Mouse (Mus musculus) liver, embryonic 14.5 days (tissue): ENCODE data around the gene Ankrd10.

Experiments
- CTCF ChIP-seq: IDR thresholded peaks from 2 replicates; pipeline ENCODE4 v1.5.1; 2016; ENCODE audit warnings: antibody characterized with exemption, low read depth, control low read depth
- EP300 ChIP-seq: IDR thresholded peaks from 2 replicates; pipeline ENCODE4 v1.6.1; 2016; ENCODE audit warnings: antibody characterized with exemption, low read depth

- TF ChIP-seq CTCF, result no peak
- TF ChIP-seq EP300, result no peak
These were observed 64.8 kb downstream of the Ankrd10 start for GRCm38 (mm10) chr8:11570742-11571141.
